Mouse (Mus musculus) MN1 (cell line): Measurements from ENCODE around the gene Fam20b.
A peak's percentile ranks its signal among the peaks of the same experiment; 100 is the strongest.

Experiments used
- DNase-seq: peaks from one replicate; pipeline ENCODE4 v3.0.0-alpha.2; 2016; ENCODE audit warnings: low spot score

Fam20b gene

GRCm38 (mm10) chr1:156727234-156728108, 8.6 kb upstream of the Fam20b start:
- DNase-seq, result no peak

GRCm38 (mm10) chr1:156722089-156722488, 3.2 kb upstream of the Fam20b start:
- DNase-seq, result no peak

- no peak for DNase-seq
These were observed 1.2 kb upstream of the Fam20b start for GRCm38 (mm10) chr1:156720046-156720445.

GRCm38 (mm10) chr1:156718286-156718949, 468 bp downstream of the Fam20b start:
- DNase-seq, result peak; percentile 73

- DNase-seq, result no peak
These were observed 1.1 kb downstream of the Fam20b start for GRCm38 (mm10) chr1:156717751-156718285.

GRCm38 (mm10) chr1:156716681-156717080, 2.2 kb downstream of the Fam20b start:
- no peak for DNase-seq

GRCm38 (mm10) chr1:156710472-156711098, 8.3 kb downstream of the Fam20b start:
- DNase-seq, result no peak

GRCm38 (mm10) chr1:156708672-156709071, 10.2 kb downstream of the Fam20b start:
- no peak for DNase-seq

GRCm38 (mm10) chr1:156705696-156706285, 13.1 kb downstream of the Fam20b start:
- peak; percentile 39 for DNase-seq

GRCm38 (mm10) chr1:156703444-156703843, 15.4 kb downstream of the Fam20b start:
- no peak for DNase-seq

- no peak for DNase-seq
These were observed 16.7 kb downstream of the Fam20b start for GRCm38 (mm10) chr1:156702151-156702550.

- no peak for DNase-seq
These were observed 32.7 kb downstream of the Fam20b start for GRCm38 (mm10) chr1:156686025-156686661.

- DNase-seq, result no peak
These were observed 39.3 kb downstream of the Fam20b start for GRCm38 (mm10) chr1:156679599-156679998.

- no peak for DNase-seq
These were observed 41.7 kb downstream of the Fam20b start for GRCm38 (mm10) chr1:156677230-156677629.

- no peak for DNase-seq
These were observed 42.3 kb downstream of the Fam20b start for GRCm38 (mm10) chr1:156676596-156676995.

- peak; percentile 73 for DNase-seq
These were observed 42.7 kb downstream of the Fam20b start for GRCm38 (mm10) chr1:156676171-156676570.

GRCm38 (mm10) chr1:156674195-156675000, 44.5 kb downstream of the Fam20b start, which contains the start of gene Tor3a:
Gene Tor3a (minus strand): TSS chr1:156674356.
- peak; percentile 92 for DNase-seq

GRCm38 (mm10) chr1:156673476-156674194, 45.3 kb downstream of the Fam20b start:
- DNase-seq, result peak; percentile 52

GRCm38 (mm10) chr1:156672720-156673475, 46.0 kb downstream of the Fam20b start:
- DNase-seq, result peak; percentile 72
